Mouse (Mus musculus) mature B cell (primary cell): Measurements from ENCODE around the gene Rabif.
"Not testable (repeated sequence)": the region's sequence is repeated elsewhere in the genome, so short reads cannot be mapped to it uniquely, and the experiment has no call there.

ENCODE experiments used
- in situ Hi-C: fragments of 300-500 bp; cut with MboI; formaldehyde crosslinking; loops from 2 replicates; pipeline ENCODE4 v1.14.3; 2019

Gene Rabif

DNA sequence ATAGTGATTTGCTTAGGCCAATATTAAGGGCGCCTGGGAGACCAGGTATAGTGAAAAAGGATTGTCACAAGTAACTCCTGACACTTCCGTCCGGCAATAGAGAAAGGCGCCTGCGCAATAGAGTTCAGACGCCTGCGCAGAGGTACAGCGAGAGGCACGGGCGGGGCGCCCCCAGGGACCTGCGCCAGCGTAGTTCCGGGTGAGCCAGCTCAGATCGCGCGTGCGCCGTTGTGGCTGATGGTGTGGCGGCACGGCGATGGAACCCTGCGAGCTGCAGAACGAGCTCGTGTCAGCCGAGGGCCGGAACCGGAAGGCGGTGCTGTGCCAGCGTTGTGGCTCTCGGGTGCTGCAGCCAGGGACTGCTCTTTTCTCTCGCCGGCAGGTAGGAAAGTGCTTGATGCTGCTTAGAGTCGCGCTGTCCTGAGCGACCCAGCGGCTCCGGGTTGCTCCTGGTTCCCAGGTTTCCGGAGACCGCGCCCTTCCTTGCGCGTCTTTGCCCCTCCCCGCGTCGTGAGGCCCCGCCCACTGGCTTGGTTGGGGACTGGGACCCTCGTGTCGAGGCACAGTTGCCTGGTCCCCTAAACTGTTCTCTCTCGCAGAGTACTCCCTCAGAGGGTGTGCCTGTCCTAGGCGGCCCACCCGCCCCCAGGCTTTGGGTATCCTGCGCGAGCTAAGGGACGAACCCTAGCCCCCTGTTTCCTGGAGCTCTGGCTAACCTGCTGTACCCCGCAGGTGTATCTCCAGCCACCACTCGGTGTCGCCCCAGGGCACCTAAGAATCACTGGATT, at the start of gene Rabif:
Rabif (plus strand) TSS at position 221 of the 788 bp plus-strand sequence.
- in situ Hi-C loops, result no loop called here

DNA sequence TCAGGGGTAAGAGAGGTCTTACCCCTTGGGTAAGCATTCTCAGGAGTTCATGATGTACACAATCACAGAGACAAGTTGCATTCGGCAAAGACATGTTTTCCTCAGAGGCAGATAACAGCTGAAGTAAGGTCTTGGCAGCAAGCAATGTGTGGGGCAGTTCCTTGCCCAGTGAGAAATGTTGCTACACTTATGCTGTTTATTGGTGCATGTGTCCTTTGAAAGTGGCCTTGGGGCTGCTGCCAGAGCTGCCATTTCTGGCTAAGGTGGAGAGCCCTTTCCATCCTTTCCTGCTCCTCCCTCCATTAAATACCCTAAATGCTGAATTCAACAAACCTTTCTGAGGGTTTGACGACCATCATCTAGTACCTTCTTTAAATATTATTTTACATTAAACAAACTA, 49.0 kb upstream of the Rabif start:
- in situ Hi-C loops, result no loop called here

DNA sequence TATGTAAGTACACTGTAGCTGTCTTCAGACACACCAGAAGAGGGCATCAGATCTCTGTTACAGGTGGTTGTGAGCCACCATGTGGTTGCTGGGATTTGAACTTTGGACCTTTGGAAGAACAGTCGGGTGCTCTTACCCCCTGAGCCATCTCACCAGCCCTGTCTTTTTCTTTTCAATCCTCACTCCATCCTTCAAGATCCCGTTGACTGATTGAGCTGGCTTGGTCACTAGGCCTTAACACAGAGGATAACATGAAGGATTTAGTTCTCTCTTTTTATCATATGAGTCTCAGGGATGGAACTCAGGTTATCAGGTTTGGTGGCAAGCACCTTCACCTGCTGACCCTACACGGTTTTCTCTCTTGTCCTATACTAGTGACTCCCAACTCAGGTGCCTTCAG, 45.9 kb upstream of the Rabif start:
- in situ Hi-C loops, result not testable (repeated sequence)

DNA sequence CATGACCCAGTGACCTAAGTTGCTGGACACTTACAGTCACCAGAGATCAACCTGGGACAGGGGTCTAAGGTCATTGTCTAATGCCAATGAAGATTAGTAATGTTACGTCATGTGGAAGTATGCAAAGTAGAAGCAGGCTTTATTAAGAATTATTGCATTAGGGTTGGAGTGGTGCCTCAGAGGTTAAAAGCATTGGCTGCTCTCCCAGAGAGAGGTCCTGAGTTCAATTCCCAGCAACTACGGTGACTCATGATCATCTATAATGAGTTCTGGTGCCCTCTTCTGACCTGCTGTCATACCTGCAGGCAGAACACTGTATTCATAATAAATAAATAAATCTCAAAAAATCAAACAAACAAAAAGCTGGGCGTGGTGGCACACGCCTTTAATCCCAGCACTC, 44.2 kb upstream of the Rabif start:
- in situ Hi-C loops, result no loop called here

DNA sequence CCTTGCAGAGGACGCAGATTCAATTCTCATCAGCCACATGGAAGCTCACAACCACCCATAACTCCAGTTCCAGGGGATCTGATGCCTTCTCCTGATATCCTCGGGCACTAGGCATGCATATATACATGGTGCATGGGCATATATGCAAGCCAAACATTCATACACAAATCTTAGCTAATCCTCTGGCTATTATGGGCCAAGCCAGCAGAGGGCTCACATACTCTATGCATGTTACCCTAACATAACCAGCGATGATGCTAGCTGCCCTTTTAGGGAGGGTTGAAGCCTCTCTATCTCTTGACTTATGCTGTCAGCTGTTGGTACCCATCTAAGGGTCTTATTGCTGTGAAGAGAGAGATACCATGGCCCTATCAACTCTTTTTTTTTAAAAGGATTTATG, 43.5 kb upstream of the Rabif start:
- in situ Hi-C loops, result no loop called here

DNA sequence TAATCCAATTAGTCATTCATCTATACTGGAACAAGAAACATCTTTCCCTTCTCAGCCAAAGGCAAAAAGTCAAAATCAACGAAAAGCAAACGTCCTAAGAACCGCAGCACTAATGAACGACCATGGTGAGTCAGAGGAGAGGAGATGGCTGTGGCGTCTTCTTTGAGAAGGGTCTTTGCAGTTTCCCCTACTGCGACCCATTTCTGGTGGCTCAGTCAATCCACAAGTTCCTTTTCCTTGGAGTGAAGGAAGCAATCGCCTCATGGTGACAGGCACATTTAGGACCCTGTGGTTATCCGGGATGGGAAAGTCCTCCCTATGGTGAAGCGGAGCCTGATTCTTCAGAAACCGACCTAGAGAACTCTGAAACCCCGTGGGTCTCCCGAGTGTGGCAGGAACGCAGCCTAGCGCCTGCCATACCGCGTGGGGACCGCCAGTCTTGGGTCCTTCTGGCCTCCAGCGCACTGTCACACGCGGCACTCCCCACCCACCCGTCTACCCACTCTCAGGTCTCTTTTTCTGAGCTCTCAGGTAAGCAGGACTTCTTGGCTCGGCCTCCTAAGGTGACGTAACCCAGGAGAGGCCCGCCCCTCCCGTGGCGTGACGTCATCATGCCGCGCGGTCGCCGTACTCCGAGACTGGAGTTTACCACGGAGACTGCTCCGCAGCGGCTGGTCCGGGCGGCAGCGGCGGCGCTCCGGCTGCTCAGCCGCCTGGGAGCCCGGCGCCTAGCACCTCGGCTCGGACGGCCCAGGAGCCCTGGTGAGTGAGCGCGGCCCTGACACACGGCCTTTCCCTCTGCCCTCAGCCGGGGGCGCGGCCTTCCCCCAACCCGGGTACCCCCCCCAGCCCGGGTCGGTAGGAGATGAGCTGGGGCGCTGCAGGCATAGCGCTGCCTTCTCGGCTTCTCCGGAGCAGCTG, 39.3 kb upstream of the Rabif start, which contains the start of gene Klhl12:
Klhl12 (plus strand) TSS at position 628 of the 921 bp plus-strand sequence.
- in situ Hi-C loops, result no loop called here

DNA sequence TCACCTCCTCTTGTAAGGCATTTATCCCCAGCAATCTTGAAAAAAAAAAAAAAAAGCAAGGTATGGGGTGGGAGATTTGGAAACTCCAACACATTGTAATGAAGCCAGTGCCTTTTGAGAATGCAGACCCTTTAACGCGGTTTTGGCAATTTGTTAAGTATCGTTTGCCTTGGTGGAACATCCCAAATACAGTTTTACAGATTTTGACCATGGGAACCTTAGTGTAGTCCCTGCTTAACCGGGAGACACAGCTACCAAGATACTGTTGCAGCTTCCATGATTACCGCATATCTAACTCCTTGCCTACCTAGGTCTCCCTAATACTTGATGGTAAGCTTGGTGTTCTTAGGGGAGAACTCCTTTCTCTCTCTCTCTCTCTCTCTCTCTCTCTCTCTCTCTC, 38.4 kb upstream of the Rabif start:
- in situ Hi-C loops, result no loop called here

DNA sequence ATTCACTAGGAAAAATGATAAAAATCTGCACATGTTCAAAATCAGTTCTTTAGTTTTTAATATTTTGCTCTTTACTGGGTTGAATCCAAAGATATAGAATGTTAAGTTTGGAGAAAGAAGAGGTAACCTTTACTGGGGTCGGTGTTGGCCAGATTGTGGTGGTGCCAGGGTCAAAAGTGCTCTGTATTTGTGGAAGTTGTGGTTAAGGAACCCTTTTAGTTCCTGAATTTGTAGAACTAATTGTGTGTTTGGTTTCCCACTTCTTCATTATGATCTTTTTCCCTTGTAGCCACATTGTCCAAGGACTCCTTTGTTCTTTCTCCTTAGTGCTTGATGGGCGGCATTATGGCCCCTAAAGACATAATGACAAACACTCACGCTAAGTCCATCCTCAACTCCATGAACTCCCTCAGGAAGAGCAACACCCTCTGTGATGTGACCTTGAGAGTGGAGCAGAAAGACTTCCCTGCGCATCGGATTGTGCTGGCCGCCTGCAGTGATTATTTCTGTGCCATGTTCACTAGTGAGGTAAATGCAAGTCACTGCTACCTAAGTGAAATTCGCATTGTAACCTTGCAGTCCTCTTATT, 36.2 kb upstream of the Rabif start:
- in situ Hi-C loops, result no loop called here

DNA sequence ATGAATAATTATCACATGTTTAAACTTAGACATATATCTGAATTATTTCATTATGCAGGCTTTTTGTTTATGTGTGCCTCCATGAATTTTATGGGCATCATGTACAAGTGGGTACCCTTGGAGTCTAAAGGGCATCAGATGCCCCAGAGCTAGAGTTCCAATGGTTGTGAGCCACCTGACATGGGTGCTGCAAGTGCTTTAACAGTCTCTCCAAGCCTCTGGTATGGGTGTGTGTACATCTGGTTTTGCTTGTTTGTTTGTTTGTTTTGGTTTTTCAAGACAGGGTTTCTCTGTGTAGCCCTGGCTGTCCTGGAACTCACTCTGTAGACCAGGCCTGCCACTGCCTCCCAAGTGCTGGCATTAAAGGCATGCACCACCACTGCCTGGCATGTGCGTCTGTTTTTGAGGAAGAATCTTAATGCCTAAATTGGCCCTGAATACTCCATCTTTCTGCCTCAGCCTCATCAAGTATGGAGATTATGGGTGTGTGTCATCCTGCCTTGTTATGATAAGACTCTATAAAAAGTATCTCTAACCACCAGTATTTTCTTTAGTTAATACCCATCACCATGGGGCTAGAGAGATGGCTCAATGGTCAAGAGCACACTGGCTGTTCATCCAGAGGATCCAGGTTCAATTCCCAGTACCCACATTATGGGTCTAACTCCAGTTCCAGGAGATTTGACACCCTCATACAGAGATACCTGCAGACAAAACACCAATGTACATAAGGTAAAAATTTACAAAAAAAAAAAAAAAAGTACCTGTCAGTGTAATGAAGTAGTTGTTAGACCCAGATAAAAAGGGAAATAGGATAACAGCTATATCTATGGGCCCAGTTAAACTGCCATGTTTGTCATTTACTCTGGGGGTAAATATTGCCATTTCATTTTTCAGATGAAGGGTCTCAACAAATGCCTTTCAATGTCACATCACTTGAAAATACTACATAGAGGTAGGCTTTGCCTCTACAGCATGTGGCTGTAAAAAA, 33.9 kb upstream of the Rabif start:
- in situ Hi-C loops, result no loop called here

DNA sequence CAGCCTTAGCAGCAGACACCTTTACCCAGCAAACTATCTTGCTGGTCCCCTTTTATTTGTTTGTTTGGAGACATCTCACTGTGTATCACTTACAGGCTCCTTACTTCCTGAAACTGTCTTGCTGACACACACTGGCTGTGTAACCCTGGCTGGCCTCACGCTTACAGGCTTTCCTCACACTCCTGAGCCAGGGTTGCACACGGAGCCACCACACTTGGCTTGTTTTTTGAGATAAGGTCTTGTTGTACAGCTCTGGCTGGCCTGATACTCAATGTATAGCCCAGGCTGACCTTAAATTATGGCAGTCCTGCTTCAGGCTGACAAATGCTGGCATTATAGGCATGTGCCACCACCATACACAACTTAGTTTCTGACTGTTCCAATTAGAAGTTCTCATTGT, 9.8 kb upstream of the Rabif start:
- in situ Hi-C loops, result no loop called here

DNA sequence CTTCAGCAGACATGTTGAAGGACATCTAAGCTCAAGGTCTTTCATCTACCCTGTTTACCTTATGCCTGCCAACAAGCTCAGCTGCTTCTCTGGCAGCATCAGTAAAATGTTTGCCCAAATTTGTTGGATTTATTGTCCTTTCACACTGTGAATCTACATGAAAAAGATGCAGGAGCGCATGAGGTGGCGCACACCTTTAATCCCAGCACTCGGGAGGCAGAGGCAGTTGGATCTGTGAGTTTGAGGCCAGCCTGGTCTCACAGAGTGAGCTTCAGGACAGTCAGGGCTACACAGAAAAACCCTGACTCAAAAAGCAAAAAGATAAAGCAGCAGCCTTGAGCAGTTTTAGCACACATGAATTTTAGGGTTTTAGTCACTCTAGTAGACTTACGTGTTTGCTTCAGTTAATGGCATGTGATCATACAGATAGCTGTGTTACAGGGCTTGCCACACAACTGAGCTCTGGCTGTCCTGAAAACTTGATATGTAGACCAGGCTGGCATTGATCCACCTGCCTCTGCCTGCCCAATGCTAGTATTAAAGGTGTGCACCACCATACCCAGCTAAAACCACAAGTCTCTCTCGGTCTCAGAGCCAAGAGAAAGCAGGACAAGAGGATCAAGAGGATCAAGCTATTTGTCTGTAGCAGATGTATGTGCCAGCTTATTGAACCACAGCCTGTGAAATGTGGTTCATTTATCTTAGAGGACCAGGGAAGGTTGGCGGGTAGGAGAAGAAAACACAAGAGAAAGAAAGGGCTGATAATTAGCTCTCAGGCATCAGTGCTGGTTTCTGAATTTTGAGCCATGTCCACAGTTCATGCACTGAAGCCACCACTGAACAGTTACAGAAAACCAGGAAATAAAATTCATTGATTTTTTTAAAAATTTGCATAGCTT, 3.3 kb upstream of the Rabif start:
- in situ Hi-C loops, result no loop called here

DNA sequence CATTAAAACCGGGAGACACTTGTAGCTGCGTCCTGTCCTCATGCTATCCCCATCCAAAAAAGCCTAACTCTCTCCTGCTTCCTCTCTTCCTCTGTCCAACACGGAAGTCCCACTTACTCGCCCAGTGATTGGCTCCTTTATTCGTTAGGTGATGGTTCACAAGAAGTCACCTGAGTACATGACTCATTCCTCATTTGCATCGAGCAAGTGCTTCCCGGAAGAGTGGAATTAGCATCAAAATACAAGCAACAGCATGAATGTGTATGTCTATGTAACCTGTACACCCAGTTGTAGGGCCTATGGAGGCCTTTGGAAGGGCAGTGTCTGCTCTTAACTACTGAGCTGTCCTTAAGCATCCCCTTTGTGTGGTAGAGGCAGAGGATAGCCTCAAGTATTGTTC, 2.2 kb upstream of the Rabif start:
- in situ Hi-C loops, result no loop called here

DNA sequence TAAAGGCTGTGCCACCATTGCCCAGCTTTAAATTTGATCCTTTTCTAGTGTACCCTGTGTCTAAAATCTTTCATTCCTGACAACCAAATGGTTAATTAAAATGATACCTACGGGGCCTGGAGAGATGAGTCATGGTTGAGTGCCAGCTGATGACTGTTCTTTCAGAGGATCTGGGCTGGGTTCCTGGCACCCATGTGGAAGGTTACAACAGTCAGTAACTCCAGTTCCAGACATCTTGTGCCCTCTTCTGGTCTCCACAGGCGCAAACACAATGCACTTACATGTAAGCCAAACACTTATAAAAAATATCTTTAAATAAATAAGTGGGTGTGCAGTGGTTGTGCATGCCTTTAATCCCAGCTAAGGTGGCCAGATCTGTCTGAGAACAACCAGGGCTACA, 952 bp upstream of the Rabif start:
- in situ Hi-C loops, result no loop called here

DNA sequence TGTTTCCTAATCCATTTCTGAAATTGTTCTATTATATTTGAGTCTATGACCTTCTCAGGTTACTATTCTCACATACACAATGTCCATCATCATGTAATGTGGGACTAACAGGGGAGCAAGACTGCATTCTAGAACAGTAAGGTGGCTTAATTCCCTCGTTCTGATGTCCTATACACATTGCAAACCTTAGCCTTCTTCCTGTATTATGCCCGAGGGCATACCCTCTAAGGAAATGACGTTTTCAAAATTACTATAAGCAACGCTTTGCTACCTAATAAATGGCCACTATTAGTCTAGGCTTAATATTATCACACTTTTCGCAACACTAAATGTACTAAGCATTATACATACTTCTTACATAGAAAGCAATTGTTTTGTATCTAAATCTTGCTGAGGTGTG, 492 bp upstream of the Rabif start:
- in situ Hi-C loops, result no loop called here

DNA sequence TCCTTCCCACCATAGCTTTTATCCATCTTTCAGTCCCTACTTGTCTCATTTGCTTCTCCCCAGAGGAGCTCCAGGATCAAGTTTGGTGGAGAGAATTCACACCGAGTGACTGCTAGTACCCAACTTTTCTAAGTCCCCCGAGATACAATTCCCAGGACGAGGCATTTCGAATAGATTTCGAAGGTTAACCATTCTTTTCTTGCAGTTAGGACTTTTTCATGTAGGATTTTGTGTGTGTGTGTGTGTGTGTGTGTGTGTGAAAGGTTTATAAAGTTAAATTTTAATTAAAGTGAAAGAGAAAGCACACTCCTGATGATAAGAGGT, 730 bp downstream of the Rabif start:
- in situ Hi-C loops, result no loop called here

DNA sequence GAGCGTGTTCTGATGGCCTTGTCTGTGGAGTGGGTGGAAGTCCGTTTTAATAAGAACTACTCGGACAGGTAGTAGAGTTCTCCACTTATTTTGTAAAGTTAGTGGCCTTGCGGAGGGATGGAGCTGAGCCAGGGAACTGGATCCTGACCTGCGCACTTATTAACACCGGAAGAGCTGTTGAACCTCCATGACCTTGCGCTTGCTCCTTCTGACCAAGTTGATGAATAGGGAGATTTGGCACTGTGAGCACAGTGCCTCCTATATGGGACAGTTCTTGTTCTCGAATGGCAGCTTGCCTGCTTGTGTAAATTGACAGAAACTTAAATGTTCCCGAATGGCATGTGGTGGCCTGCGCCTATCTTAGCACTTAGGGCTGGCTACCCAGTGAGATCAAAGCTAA, 1.5 kb downstream of the Rabif start:
- in situ Hi-C loops, result no loop called here

DNA sequence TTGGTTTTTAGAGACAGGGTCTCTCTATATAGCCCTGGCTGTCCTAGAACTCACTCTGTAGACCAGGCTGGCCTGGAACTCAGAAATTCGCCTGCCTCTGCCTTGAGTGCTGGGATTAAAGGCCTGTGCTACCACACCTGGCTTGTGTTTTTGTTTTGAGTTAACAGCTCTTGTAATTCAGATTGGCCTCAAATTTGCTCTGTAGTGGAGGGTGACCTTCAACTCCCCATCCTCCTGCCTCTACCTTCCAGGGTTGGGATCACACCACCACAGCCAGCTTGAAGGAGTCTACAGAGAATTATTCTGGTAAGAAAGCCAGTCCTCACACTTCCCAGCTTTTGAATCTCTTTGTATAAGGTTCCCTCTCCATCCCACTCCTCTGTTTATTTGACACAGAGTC, 6.5 kb downstream of the Rabif start:
- in situ Hi-C loops, result no loop called here

DNA sequence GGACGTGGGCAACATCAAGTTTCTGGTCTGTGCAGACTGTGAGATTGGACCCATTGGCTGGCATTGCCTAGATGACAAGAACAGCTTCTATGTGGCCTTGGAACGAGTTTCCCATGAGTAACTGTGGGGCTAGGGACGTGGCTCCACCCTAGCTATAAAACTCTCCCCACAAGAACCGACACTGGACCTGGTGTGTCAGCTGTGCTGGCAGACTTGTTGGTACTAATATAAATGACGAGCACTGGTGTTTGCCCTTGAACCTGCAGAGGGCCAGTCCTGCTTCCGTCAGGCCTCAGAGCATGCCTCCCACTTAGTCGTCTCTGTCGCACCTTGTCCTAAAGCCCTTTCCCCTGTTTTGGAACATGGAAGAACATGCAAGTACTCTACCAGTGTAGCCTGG, 11.8 kb downstream of the Rabif start:
- in situ Hi-C loops, result no loop called here

DNA sequence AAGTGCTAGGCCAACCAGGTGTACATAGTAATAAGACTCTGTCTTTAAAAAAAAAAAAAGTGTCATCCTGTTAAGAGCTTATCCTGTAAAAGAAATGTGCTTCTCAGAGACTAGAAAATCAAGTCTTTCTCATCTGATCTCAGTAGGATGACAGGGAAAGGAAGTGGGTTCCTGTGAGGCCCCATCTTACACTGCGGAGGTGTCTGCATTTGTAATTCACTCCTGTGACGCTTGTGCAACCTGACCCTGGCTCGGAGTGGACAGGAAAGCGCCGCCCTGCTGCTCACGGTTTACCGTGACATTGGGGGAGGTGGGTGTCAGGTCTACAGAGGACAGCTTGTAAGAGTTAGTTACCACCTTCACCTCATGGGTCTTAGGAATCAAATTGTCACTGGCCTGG, 15.6 kb downstream of the Rabif start:
- in situ Hi-C loops, result no loop called here

DNA sequence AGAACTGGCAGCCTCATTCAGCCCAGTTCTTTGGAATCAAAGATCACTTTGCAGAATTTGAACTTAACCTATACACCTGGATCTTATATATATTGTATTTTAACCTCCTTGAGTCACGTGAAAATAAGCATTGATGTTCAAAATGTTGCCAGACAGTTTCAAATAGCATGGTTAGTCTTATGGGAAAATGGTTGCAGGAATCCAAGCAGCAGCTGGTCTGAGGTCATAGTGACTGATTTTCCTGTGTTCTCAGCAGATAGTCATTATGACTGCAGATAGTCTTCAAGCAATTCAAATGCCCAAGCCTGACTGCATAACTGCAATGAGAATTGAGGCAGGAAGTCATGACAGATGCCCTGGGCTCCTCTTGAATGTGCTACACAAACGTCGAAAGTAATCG, 17.7 kb downstream of the Rabif start:
- in situ Hi-C loops, result no loop called here

DNA sequence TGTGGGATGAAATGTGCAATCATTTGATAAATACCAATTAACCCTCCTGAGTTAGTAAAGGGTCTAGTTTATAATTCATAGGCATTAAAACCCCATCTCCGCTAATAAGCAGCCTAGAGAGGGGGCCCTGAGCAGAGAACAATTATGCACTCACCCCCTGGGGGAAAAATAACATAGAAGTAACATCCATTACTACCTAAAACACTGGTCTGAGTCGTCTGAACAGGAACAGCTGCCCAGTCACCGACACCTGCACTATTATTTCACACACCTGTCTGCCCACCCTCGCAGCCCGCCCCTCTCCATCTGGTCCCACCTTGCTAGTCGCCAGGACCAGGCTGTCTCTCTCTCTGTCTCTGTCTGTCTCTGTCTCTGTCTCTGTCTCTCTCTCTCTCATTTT, 18.1 kb downstream of the Rabif start:
- in situ Hi-C loops, result no loop called here
